Mouse (Mus musculus) neural tube, embryonic 15.5 days (tissue): Measurements from ENCODE around the gene Alg1. TPM values are rescaled to one million over a fixed set of nuclear protein-coding genes. Genes with fewer than 3 reads are reported as not detected.
A peak's percentile ranks its signal among the peaks of the same experiment; 100 is the strongest.

Experiments
- ATAC-seq: fragments of 200-750 bp; cut with Nextera tagmentation; 2 replicates; pipeline ENCODE4 v1.8.0; 2017; ENCODE audit warnings: mild to moderate bottlenecking, moderate TSS enrichment, moderate library complexity; ENCODE audit not compliant: low FRiP score
- H3K27ac ChIP-seq: fragments of 300-500 bp; sonication (generic); replicated peaks from 2 replicates; pipeline ENCODE4 v1.5.1; 2015; ENCODE audit warnings: mild to moderate bottlenecking, inconsistent platforms
- H3K27me3 ChIP-seq: fragments of 300-500 bp; sonication (generic); replicated peaks from 2 replicates; pipeline ENCODE4 v1.6.1; 2015; ENCODE audit warnings: inconsistent platforms
- H3K36me3 ChIP-seq: fragments of 300-500 bp; sonication (generic); 2 replicates; pipeline ENCODE4 v1.6.1; 2015; ENCODE audit warnings: inconsistent platforms
- H3K4me1 ChIP-seq: fragments of 300-500 bp; sonication (generic); 2 replicates; pipeline ENCODE4 v1.6.1; 2015; ENCODE audit warnings: inconsistent platforms
- H3K4me2 ChIP-seq: fragments of 300-500 bp; sonication (generic); 2 replicates; pipeline ENCODE4 v1.6.1; 2015; ENCODE audit warnings: inconsistent platforms, mild to moderate bottlenecking, moderate library complexity
- H3K4me3 ChIP-seq: fragments of 300-500 bp; sonication (generic); replicated peaks from 2 replicates; pipeline ENCODE4 v1.5.1; 2015; ENCODE audit warnings: mild to moderate bottlenecking, inconsistent platforms
- H3K9ac ChIP-seq: fragments of 300-500 bp; sonication (generic); replicated peaks from 2 replicates; pipeline ENCODE4 v1.6.1; 2015; ENCODE audit warnings: mild to moderate bottlenecking, inconsistent platforms
- H3K9me3 ChIP-seq: fragments of 300-500 bp; sonication (generic); replicated peaks from 2 replicates; pipeline ENCODE4 v1.6.1; 2016; ENCODE audit warnings: inconsistent platforms
- WGBS: fragments of 180-500 bp; shearing (Covaris S2); methylation state at CpG from one replicate; pipeline ENCODE4 v1.1.7; 2015; ENCODE audit warnings: mixed read lengths; 5-methylcytosine and 5-hydroxymethylcytosine counted together
- polyA plus RNA-seq: library from polyadenylated mRNA; unstranded; fragments of >200 nt; fragmentation: Nextera tagmentation; extraction: Ambion mirVana; gene quantifications from 2 replicates; pipeline ENCODE4 v1.2.1, GENCODE M21; 2015

The Alg1 gene
- 38.0 and 42.8 TPM in 2 replicates for polyA plus RNA-seq

DNA sequence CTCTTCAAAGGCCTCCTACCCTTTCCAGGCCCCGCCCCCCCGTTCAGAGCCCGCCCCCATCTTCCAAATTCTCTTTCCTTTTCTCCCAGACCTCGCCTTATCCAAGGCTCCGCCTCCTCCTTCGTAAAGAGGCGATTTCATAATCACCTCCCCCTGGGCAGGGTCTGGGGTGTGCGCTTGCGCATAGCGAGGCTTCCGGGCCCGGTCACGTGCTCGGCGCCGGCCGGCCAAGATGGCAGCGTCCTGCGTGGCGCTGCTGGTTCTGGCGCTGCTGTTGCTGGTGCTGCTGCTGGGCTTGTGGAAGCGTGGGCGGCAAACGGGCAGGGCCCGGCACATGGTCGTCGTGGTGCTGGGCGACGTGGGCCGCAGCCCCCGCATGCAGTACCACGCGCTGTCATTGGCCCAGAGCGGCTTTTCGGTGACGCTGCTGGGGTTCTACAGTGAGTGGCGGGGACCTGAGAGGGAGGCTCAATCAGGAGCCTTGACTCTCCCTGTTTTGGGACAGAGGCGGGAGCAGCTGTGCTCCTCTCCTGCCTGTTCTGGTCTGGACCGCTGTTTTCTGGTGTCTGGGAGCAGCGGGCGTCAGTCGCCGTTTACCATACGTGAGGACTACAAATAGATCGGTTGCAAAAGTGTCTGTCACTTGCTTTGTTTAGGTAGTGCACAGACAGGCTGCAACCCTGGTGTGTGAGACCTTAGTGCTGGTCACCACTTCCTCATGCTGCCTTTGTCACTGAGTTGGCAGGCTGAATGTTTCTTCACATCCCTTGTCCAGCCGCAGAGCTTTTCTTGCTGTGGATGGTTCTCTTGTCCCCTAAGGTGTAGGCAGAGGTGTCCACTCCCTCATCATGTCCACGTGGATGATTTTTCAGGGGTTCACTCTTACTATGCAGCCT lies at the start of gene Alg1:
Alg1 (plus strand) TSS at position 204 of the 896 bp plus-strand sequence.
- H3K4me3 ChIP-seq = peak within 1 kb of the TSS; percentile 89
- no peaks in the 10 kb centered on the region for H3K27me3 ChIP-seq
- 3% methylated on average over 47 of the region's 47 CpGs for WGBS
- H3K36me3 ChIP-seq = no peaks in the 10 kb centered on the region
- H3K9ac ChIP-seq = peak within 1 kb of the TSS; percentile 79
- peak within 1 kb of the TSS; percentile 82 for H3K27ac ChIP-seq
- peak; percentile 96 for ATAC-seq
- H3K9me3 ChIP-seq = 0 out of 2 replicates have a peak, but pooled peaks cover 4% of the 10 kb centered on the region
- H3K4me1 ChIP-seq = peaks cover 27% of the 10 kb centered on the region
- H3K4me2 ChIP-seq = peak within 1 kb of the TSS; percentile 89

DNA sequence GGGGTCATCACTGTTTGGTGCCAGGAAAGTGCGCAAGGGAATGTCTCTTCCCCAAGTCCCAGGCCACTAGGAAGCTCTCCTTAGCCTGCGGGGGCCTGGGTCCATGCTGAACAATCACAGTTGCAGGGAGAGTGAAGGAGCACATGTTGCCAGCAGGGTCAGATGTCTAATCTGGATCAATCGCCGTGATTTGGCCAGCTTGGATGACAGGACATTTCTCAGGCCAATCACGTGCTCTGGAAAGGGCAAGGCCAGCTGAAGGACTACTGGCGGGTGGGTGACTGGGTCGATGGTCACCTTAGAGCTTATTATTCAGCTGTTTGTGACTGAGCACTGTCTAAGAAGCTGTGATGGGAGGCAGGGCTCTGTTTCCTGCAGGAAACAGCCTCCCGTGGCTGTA lies 49.3 kb upstream of the Alg1 start:
- Histone ChIP-seq H3K27ac (no peak overlapping the region), H3K36me3 (no peaks in the 10 kb centered on the region), H3K4me3 (no peak overlapping the region), H3K4me1 (no peaks in the 10 kb centered on the region), H3K9ac (no peak overlapping the region), H3K27me3 (no peaks in the 10 kb centered on the region), H3K9me3 (no peaks in the 10 kb centered on the region), H3K4me2 (no peak overlapping the region)
- WGBS = 72% methylated on average over 8 of the region's 8 CpGs
- no peak for ATAC-seq

DNA sequence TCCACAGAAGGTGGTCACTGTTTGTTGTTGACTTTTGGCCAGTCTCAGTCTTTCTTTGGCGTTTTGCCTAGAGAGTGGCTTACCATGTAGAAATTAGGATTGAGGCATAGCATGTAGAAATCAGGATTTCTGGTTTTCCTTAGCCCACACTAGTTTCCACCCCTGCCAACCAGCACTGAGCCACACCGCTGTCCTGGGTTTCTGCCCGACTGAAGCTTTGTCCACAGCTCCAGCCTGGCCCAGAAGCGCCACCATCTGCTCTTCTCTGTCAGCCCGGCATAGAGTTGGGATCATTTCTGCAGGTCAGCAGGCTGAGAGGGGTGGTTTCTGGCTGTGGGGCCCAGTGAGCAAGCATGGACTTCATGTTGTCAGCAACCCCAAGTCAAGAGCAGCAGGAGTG lies 48.5 kb upstream of the Alg1 start:
- Histone ChIP-seq H3K27me3 (peaks cover 1% of the 10 kb centered on the region; the same call in 1 of the 2 replicates), H3K27ac (no peak overlapping the region), H3K4me2 (no peak overlapping the region), H3K36me3 (no peaks in the 10 kb centered on the region), H3K9ac (no peak overlapping the region), H3K9me3 (no peaks in the 10 kb centered on the region), H3K4me1 (no peaks in the 10 kb centered on the region), H3K4me3 (no peak overlapping the region)
- WGBS = 82% methylated on average over 5 of the region's 5 CpGs
- ATAC-seq = no peak

DNA sequence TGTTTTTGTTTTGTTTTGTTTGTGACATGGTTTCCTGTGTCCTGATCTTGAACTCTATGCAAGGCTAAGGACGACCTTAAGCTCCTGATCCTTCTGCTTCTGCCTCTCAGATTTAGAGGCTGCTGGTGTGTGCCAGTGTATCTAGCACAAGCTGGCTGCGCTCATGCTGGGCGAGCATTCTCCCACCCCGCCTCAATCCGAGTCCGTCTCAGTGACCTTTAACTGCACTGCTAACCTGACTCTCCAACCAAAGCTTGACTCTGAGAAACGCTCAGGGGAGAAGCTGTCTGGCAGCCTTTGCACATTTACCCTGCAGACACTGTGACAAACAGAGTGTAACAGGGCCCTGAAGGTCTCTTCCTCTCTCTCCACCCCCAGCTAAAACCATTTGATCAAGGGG lies 47.7 kb upstream of the Alg1 start:
- H3K4me1 ChIP-seq = no peaks in the 10 kb centered on the region
- ATAC-seq = no peak
- no peak overlapping the region for H3K4me2 ChIP-seq
- H3K36me3 ChIP-seq = no peaks in the 10 kb centered on the region
- H3K27me3 ChIP-seq = peaks cover 8% of the 10 kb centered on the region; the same call in 1 of the 2 replicates
- no peaks in the 10 kb centered on the region for H3K9me3 ChIP-seq
- H3K9ac ChIP-seq = no peak overlapping the region
- H3K4me3 ChIP-seq = no peak overlapping the region
- 71% methylated on average over 7 of the region's 7 CpGs for WGBS
- no peak overlapping the region for H3K27ac ChIP-seq

DNA sequence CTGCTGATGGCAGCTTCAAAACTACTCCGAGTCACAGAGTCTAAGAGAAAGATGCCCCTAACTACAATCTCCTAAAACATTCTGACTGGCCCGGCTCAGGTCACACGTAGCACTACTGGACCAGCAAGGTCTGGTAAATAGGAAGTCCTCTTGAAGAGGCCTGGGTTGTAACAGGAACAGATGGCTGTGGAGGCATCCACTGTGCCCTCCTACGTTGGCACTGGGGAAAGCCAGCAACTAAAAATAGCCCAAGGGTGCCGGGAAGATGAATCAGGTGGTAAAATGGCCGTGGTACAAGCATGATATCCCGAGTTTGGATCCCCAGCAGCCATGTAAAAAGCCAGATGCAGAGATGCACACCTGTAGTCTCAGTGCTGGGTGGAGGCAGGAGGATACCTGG lies 47.2 kb upstream of the Alg1 start:
- Histone ChIP-seq H3K27ac (no peak overlapping the region), H3K9ac (no peak overlapping the region), H3K4me2 (no peak overlapping the region), H3K27me3 (peaks cover 8% of the 10 kb centered on the region; the same call in 1 of the 2 replicates), H3K4me3 (no peak overlapping the region), H3K4me1 (no peaks in the 10 kb centered on the region), H3K9me3 (no peaks in the 10 kb centered on the region), H3K36me3 (no peaks in the 10 kb centered on the region)
- no peak for ATAC-seq
- WGBS = 80% methylated on average over 7 of the region's 7 CpGs

DNA sequence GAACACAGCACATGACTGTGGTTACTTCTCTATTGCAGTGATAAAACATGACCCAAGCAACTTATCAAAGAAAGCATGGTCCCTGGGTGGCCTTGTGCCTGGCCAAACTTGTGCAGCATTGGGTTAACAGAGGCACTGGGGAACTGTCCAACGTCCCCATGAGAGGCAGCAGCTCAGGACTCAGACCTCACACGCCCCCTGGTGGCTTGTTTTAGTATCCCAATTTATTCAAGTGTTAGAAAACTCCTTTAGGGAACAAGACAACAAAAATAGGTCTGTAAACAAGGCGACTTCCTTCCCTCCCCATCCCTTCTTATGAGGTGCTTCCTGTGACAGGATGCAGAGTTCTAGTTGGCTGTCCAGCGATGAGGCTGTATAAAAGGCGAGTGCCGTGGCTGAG lies 38.3 kb upstream of the Alg1 start:
- Histone ChIP-seq H3K9ac (no peak overlapping the region), H3K4me1 (no peaks in the 10 kb centered on the region), H3K4me3 (no peak overlapping the region), H3K36me3 (peaks cover 8% of the 10 kb centered on the region; the same call in 1 of the 2 replicates), H3K9me3 (no peaks in the 10 kb centered on the region), H3K27me3 (peaks cover 5% of the 10 kb centered on the region; the same call in 1 of the 2 replicates), H3K27ac (no peak overlapping the region), H3K4me2 (no peak overlapping the region)
- ATAC-seq = no peak
- 33% methylated on average over 6 of the region's 6 CpGs for WGBS

DNA sequence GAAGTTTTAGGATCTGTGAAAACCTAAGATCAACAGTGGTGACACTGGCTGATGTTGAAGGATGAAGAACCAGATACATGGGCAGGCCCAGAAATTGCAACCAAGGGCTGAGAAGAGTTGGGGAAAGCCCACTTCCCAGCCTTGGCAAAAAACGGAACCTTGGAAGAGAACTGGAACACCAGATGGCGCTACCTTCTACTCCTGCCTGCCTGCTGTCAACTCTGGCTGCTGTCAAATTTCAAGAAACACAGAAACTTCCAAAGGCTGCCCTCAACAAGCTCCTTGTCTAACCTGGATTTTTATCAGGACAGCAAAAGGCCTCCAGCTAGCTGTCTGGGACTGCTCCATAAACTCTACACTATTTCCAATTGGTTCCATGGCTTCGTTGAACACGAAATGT lies 30.7 kb upstream of the Alg1 start:
- Histone ChIP-seq H3K4me2 (peak overlapping the region; percentile 98), H3K9me3 (no peaks in the 10 kb centered on the region), H3K27ac (no peak overlapping the region), H3K4me3 (peak overlapping the region; percentile 92), H3K9ac (0 out of 2 replicates have a peak overlapping the region, but pooled peaks have one; percentile 63), H3K4me1 (peaks cover 20% of the 10 kb centered on the region), H3K36me3 (peaks cover 3% of the 10 kb centered on the region; the same call in 1 of the 2 replicates), H3K27me3 (peaks cover 5% of the 10 kb centered on the region; the same call in 1 of the 2 replicates)
- ATAC-seq = no peak
- 7% methylated on average over 4 of the region's 4 CpGs for WGBS

DNA sequence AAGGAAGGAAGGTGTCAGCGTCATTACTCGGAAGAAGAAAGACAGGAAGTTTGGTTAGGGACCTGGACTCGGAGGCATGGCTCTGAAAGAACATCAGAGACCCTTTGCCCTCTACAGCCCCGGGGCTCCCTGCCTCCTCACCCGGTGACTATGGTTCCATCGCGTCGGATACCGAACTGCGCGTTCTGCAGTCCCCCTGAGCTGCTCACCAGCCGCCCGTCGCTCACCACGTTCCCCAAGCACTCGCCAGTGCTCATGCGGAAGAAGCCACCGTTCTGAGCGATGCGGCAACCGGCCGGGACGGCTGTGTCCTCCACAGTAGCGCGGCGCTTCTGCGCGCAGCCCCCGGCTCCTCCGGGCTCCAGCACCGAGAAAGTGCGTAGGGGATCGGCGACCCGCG lies 30.2 kb upstream of the Alg1 start:
- H3K27me3 ChIP-seq = peaks cover 5% of the 10 kb centered on the region; the same call in 1 of the 2 replicates
- H3K4me1 ChIP-seq = peaks cover 20% of the 10 kb centered on the region
- H3K9me3 ChIP-seq = no peaks in the 10 kb centered on the region
- H3K36me3 ChIP-seq = peaks cover 3% of the 10 kb centered on the region; the same call in 1 of the 2 replicates
- 2% methylated on average over 35 of the region's 36 CpGs for WGBS
- no peak overlapping the region for H3K27ac ChIP-seq
- H3K4me2 ChIP-seq = peak overlapping the region; percentile 98
- peak overlapping the region; percentile 92 for H3K4me3 ChIP-seq
- H3K9ac ChIP-seq = peak overlapping the region; percentile 63
- ATAC-seq = peak; percentile 55; the same call in 1 of the 2 replicates

DNA sequence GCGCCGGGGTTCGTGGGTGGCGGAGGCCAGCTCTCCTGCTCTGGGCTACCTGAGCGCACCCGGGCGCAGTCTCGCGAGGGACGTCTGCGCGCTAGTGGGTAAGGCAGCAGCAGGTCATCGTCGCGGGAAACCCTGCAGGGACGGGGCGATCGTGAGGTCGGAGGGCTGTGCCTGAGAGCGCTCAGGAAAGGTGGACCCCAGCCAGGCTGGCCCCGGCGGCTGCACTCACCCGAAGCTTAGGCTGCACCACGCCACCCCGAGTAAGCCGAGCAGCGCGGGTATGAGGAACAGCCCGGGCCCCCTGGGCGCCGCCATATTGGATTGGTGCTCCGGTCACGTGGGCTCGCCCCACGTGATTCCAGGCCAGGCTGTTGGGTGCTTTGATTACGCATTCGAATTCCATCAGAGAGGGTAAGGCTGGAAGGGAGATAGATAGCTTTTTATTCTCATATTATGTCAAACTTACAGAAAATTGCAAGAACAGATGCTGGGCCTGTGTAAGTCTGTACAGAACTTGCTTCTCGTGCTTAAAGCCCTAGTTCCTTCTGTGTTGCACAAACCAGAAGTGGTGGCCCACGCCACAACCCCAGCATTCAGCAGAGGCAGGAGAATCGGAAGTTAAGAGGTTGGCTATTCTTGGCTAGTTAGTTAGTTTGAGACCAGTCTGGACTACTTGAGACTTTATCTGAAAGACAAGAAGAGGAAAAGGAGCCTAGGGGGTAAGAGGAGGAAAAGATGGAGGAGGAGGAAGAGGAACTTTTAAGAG lies 29.6 kb upstream of the Alg1 start, which contains the start of gene Nagpa:
Nagpa (minus strand) TSS at position 345 of the 766 bp plus-strand sequence.
- WGBS = 5% methylated on average over 40 of the region's 40 CpGs
- Histone ChIP-seq H3K4me2 (peak within 1 kb of the TSS; percentile 98), H3K4me3 (peak within 1 kb of the TSS; percentile 92), H3K27me3 (peaks cover 5% of the 10 kb centered on the region; the same call in 1 of the 2 replicates), H3K36me3 (0 out of 2 replicates have a peak, but pooled peaks cover 3% of the 10 kb centered on the region), H3K4me1 (peaks cover 20% of the 10 kb centered on the region), H3K9me3 (no peaks in the 10 kb centered on the region), H3K9ac (peak within 1 kb of the TSS; percentile 63), H3K27ac (peak within 1 kb of the TSS; percentile 60; the same call in 1 of the 2 replicates)
- ATAC-seq = peak; percentile 93

DNA sequence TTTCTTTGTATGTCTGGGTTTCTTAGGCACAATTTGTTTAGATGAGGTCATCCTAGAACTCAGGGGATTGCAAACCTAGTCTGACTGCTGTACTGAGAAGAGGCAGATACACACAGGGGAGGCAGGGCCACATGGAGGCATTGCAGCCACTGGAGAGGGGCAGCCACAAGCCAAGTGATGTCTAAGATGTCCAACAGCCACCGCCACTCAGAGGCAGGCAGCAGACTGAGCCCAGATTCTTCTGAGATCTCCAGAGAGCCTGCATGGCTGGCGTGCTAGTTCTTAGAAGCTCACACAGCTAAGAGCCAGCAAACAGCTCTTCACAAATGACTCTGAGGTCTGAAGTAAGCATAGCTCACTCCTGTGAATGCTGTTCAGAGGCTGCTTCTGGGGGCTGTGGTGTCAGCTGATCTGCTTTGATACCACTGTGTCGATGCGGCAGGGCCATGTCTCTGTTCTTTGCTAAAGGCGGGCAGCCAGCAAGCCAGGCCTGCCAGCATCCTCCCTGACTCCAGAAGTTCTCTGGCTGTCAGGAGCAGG lies 27.9 kb upstream of the Alg1 start:
- no peaks in the 10 kb centered on the region for H3K9me3 ChIP-seq

DNA sequence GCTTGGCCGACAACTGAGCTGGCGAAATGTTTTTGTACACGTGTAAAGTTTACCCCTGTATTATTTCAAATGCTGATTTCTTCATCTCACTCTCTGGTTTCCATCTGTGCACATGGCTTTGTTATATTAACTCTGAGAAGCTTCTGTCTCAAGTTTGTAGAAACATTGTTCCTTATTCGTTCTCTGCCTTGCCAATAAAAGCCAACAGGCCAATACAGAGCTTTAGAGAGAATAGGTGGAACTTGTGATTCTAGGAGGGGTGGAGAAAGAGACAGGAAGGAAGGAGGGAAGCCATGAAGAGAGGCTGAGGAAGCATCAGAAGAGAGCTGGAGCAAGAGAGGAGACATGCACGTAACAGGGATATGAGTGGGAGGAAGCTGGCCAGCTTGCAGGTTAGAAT lies 27.4 kb upstream of the Alg1 start:
- no peak overlapping the region for H3K4me3 ChIP-seq
- H3K36me3 ChIP-seq = no peaks in the 10 kb centered on the region
- H3K4me1 ChIP-seq = peaks cover 20% of the 10 kb centered on the region
- no peak overlapping the region for H3K27ac ChIP-seq
- peaks cover 9% of the 10 kb centered on the region; the same call in 1 of the 2 replicates for H3K27me3 ChIP-seq
- H3K9me3 ChIP-seq = no peaks in the 10 kb centered on the region
- no peak overlapping the region for H3K4me2 ChIP-seq
- WGBS = 74% methylated on average over 5 of the region's 5 CpGs
- H3K9ac ChIP-seq = no peak overlapping the region
- no peak for ATAC-seq

More for the DNA sequence above, 27.9 kb upstream of the Alg1 start:
- no peak overlapping the region for H3K4me2 ChIP-seq
- H3K27ac ChIP-seq = no peak overlapping the region
- H3K27me3 ChIP-seq = peaks cover 9% of the 10 kb centered on the region; the same call in 1 of the 2 replicates
- WGBS = 91% methylated on average over 5 of the region's 5 CpGs
- H3K4me3 ChIP-seq = no peak overlapping the region
- ATAC-seq = no peak
- H3K4me1 ChIP-seq = peaks cover 20% of the 10 kb centered on the region
- no peaks in the 10 kb centered on the region for H3K36me3 ChIP-seq
- no peak overlapping the region for H3K9ac ChIP-seq
